Mouse (Mus musculus) cerebral cortex, adult 2 months (tissue): ENCODE data around the gene Zfp12.

Experiments used
- WGBS: fragments of 180-500 bp; shearing (Covaris S2); methylation state at CpG from one replicate; pipeline ENCODE4 v1.1.7; 2018; 5-methylcytosine and 5-hydroxymethylcytosine counted together

Gene Zfp12

GRCm38 (mm10) chr5:143265409-143265808, 30.4 kb downstream of the Zfp12 start:
- 56% methylated on average over 1 of the region's 1 CpGs for WGBS

- WGBS, result 76% methylated on average over 6 of the region's 6 CpGs
Observed at GRCm38 (mm10) chr5:143266794-143267193, 31.8 kb downstream of the Zfp12 start.

GRCm38 (mm10) chr5:143268985-143269362, 34.0 kb downstream of the Zfp12 start:
- WGBS, result 16% methylated on average over 8 of the region's 8 CpGs

GRCm38 (mm10) chr5:143269363-143270150, 34.6 kb downstream of the Zfp12 start, which contains the start of gene Zfp316:
Zfp316 (minus strand) TSS chr5:143270022.
- whole genome bisulfite sequencing, result under 1% methylated on average over 79 of the region's 79 CpGs

- WGBS, result 2% methylated on average over 12 of the region's 12 CpGs
Observed at GRCm38 (mm10) chr5:143270151-143270519, 35.2 kb downstream of the Zfp12 start.

GRCm38 (mm10) chr5:143271642-143272041, 36.7 kb downstream of the Zfp12 start:
- 34% methylated on average over 6 of the region's 6 CpGs for WGBS

- 68% methylated on average over 3 of the region's 3 CpGs for WGBS
Observed at GRCm38 (mm10) chr5:143272108-143272507, 37.1 kb downstream of the Zfp12 start.

GRCm38 (mm10) chr5:143272540-143273330, 37.8 kb downstream of the Zfp12 start:
- 86% methylated on average over 16 of the region's 16 CpGs for WGBS

- WGBS, result 56% methylated on average over 5 of the region's 5 CpGs
Observed at GRCm38 (mm10) chr5:143275761-143276160, 40.8 kb downstream of the Zfp12 start.

- whole genome bisulfite sequencing, result 54% methylated on average over 10 of the region's 10 CpGs
Observed at GRCm38 (mm10) chr5:143279247-143279646, 44.3 kb downstream of the Zfp12 start.

- WGBS, result 55% methylated on average over 6 of the region's 6 CpGs
Observed at GRCm38 (mm10) chr5:143284762-143285161, 49.8 kb downstream of the Zfp12 start.

GRCm38 (mm10) chr5:143287774-143288328, 52.9 kb downstream of the Zfp12 start:
- 50% methylated on average over 48 of the region's 48 CpGs for WGBS

- WGBS, result 68% methylated on average over 9 of the region's 9 CpGs
Observed at GRCm38 (mm10) chr5:143288378-143288911, 53.5 kb downstream of the Zfp12 start.

- WGBS, result 67% methylated on average over 9 of the region's 9 CpGs
Observed at GRCm38 (mm10) chr5:143289299-143289698, 54.3 kb downstream of the Zfp12 start.

GRCm38 (mm10) chr5:143292879-143293278, 57.9 kb downstream of the Zfp12 start:
- WGBS, result 2% methylated on average over 19 of the region's 19 CpGs

- WGBS, result 2% methylated on average over 36 of the region's 38 CpGs
Observed at GRCm38 (mm10) chr5:143293404-143293803, 58.4 kb downstream of the Zfp12 start, which contains the start of gene Zfp853. Zfp853 (minus strand) TSS chr5:143293623.

- 87% methylated on average over 3 of the region's 3 CpGs for WGBS
Observed at GRCm38 (mm10) chr5:143294862-143295261, 59.9 kb downstream of the Zfp12 start.

- WGBS, result 35% methylated on average over 2 of the region's 2 CpGs
Observed at GRCm38 (mm10) chr5:143295330-143295729, 60.4 kb downstream of the Zfp12 start.

GRCm38 (mm10) chr5:143297986-143298385, 63.0 kb downstream of the Zfp12 start:
- WGBS, result 73% methylated on average over 9 of the region's 9 CpGs

- WGBS, result 85% methylated on average over 7 of the region's 7 CpGs
Observed at GRCm38 (mm10) chr5:143298391-143298790, 63.4 kb downstream of the Zfp12 start.
